Mouse (Mus musculus) bone marrow macrophage, adult 2 months (primary cell): ENCODE data around the gene Abi2.

ENCODE experiments used
- CTCF ChIP-seq: IDR thresholded peaks from 2 replicates; pipeline ENCODE4 v1.5.1; 2012; ENCODE audit warnings: low read depth, mild to moderate bottlenecking, low read length, moderate library complexity
- POLR2A ChIP-seq: IDR thresholded peaks from 2 replicates; pipeline ENCODE4 v1.6.1; 2012; ENCODE audit warnings: mild to moderate bottlenecking, low read depth, low read length, borderline replicate concordance

GRCm38 (mm10) chr1:60460623-60461022, 51.2 kb downstream of the Abi2 start:
- TF ChIP-seq CTCF (no peak), POLR2A (no peak)
